Mouse (Mus musculus) v-Abl transformed pro-B cells (cell line): Measurements from ENCODE around the gene Tril.

Source experiments
- in situ Hi-C, 2 experiments: fragments of 400-800 bp; cut with MboI; formaldehyde crosslinking; loops; one replicate each; pipeline ENCODE4 v1.15.1; 2025; ENCODE audit not compliant: unreplicated experiment in 2 of 2

Gene Tril

DNA sequence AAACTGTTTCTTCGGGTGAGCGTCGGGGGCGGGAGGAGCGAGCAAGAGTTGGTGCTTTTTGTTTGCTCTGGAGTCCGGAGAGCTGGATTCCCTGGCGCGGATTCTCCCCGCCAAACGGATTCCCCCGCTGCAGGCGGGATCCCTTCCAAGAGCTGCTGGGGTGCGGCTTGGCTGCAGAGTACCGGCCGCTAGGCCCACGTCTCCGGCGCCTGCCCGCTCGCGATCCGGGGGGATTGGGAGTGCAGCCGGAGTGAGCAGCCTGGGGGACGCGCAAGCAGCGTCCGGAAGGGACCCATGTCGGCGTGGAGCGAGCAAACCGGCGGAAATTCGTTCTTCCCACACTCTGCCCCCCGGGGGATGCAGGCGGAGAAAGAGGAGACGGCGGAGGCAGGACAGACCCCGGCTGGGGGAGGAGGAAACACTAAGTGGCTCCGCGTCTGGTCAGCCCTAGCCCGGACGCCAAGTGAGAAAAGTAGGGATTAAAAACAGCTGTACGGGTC is at the start of gene Tril:
Gene Tril (minus strand): TSS at position 345 of the 500 bp plus-strand sequence.
- in situ Hi-C loops = no loop called here

DNA sequence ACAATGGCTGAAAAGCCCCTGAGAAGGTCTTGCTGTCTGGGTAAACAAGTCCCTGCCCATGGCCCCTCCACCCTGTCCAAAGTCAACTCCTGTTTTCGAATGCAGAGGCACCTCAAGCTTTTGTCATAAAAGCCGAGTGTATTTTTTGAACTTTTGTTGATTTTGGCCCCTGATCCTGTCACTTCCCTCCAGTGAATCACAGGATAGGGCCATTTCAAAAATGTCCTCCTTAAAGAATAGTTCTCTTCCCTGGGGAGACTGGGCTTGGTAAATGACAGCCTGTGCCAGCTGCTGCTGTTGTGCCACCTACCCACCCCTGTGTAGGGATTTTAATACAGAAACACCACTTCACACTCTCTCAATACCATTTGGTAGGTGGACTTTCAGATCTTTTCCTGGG is 42.4 kb upstream of the Tril start:
- in situ Hi-C loops = no loop called here

DNA sequence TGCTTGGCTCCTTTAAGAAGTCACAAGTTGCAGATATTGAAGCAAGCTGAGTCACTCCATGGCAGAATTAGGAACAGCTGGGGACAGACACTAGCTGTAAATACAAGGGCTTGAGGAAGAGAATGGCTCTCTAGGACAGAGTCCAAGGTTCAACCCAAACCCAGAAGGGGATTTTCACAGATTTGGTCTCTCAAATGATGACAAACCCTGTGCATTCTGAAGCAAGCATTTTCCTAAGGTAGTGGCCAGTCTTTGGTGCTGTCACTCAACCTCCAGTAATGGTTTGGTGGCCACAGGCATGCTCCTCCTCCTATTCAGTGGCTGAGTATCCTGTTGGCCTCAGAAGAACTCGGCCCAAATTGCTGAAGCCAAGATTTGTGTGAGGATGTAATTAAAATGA is 38.5 kb upstream of the Tril start:
- in situ Hi-C loops = no loop called here

DNA sequence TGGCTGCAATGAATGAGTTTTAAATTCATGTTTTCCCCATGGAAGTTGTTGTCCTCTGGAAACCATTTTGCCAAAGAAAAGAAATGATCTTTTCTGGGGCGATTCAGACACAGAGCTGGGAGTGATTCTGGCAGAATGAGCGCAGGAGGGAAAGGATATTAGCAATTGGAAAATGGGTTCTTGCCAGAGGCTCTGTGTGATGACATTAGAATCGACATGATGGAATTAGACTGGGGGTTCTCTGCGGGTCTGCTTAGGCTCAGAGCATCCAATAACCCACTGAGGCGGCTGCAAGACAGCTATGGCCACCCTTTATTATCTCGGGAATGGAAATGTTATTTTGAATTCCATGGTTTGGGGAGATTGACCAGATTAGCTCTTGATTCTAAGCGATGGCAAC is 37.2 kb upstream of the Tril start:
- in situ Hi-C loops = no loop called here

DNA sequence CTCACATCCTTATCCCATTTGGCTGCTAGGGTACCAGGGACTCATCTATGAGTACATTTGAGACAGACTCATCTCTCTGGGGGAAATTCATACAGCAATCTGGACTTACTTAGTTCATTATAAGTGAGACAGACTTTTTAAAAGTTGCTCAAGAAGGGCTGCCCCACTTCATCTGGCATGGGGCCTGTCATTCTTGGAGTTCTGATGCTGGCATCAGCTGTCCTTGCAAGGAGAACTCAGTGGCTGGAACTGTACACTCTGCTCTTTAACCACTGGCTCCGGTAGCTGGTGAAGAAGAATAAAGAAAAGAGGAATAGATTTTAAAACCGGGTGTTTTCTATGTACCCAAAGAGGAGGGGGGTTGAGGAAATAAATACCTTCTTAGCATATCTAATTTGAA is 36.1 kb upstream of the Tril start:
- in situ Hi-C loops = no loop called here

DNA sequence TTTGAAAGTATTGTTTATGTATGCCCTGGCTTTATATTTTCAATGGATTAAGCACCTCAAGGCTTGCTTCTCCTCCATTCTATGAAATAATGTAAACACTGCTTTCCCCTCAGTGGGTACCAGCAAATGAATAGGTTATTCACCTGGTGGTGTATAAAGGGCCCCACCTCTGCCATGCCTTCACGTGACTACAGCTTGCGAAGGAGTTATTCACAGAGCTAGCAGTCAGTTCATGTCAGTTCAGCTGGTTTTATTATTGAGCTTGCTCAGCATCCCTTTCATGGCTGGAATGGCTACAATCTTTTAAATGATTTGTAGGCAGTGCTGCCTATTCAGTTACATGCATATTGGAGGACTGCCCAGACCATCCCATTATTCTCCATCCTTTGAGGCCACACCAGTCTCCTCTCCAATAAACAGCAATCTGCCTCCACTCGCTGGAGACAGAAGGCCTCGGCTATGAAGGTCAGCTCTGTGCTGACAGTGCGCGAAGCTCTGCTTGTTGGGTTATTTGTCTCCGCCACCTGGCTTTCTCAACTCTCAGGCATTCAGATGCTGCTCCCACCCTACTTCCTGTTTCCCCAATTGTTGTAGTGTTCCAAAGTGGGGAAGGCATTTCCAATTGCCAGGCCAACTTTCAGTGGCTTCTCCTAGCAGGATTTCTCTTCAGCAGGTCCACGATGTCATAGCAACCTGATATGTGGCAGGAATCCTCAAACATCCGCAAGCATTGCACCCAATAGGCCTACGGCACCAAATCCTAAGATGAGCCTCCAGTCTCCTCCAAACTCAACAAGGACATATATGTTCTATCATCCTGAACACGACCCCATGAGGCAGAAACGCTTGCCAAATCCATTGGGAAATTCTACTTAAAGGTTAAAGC is 34.6 kb upstream of the Tril start:
- in situ Hi-C loops = no loop called here

DNA sequence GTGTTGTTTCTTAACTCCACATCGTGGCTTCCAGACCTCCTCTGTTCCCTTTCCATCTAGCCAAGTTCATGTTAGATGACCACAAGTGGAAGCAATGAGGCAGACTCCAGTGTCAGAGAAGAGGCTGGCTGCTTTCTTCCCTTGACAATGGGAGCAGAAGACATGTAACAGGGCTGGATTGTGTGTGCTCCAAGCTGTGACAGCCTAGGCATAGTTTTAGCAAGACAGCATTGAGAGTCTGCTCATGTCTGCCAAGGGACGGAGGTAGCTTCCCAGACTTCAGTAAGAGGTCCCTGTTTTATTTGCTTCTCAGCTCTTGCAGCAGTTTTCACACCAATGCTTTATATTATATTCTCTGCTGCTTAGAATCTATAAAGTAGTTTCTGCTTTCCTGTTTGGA is 33.6 kb upstream of the Tril start:
- in situ Hi-C loops = no loop called here

DNA sequence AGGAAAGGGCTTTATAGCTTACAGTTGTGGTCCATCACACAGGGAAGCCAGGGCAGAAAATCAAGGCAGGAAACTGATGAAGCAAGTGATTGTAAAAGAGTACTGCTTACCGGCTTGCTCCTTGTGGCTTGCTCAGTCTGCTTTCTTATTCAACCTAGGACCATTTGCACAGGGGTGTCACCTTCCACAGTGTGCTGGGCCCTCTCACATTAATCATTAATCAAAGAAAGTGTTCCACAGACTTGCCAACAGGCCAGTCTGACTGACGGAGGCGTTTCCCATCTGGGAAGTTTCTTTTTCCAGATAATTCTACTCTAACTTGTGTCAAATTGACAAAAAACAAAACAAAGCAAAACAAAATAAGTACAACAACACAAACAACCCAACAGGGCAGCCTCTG is 32.9 kb upstream of the Tril start:
- in situ Hi-C loops = no loop called here

DNA sequence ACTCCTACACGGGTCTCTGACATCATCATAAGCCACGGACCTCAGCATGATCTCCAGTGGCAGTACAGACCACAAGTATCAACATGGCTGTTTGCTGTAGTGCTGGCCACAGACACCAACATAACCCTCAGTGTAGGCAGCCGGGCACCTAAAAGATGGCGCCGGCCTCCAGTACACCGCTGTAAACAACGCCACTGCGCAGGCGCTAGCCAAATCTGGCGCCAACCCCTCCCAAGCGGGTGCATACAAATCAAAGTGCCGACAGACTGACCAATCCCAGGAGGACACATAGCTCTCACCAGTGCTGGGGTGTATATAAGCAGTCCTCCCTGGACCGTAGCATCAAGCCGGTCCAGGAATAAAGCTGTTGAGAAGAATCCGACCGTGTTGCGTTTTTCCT is 24.0 kb upstream of the Tril start:
- in situ Hi-C loops = no loop called here

DNA sequence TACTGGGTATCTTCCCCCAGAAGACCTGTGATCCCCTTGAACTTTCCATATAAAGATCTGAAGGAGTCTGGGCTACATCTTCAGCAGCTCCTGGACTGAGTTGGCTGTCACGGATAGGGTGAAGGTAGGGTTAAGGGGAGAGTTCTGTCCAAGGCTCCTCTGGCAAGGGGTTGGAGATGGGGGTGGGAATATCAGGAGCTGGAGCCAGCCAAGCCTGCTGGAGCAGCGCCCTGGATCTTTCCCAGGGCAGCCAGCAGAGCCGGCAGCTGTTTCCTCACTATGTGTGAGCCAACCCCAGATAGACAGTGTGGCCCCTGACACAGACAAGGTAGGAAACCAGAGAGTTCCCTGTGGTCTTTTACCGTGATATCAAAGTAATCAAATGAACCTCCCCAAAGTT is 4.6 kb upstream of the Tril start:
- in situ Hi-C loops = no loop called here

DNA sequence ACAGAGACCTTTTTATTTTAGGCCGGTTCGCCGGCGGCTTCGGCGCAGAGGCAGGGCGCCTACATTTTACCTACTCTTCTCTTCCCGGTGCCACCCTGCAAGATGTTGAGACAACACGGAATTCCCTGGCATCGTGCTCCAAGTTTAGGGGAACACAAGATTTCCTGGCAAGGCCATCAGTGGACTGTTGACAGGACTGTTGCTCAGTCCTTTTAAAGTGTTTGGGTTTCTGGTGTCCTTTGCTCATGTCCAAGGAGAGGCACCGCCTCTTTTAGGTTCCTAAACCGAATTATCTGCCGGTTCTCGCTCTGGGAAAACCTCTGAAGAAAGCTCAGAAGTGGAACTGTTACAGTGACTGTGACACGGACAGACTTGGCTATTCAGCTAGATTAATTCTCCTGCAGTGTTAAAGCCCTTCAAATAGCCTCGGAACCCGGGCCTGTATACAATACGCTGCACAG is 441 bp upstream of the Tril start:
- in situ Hi-C loops = no loop called here

DNA sequence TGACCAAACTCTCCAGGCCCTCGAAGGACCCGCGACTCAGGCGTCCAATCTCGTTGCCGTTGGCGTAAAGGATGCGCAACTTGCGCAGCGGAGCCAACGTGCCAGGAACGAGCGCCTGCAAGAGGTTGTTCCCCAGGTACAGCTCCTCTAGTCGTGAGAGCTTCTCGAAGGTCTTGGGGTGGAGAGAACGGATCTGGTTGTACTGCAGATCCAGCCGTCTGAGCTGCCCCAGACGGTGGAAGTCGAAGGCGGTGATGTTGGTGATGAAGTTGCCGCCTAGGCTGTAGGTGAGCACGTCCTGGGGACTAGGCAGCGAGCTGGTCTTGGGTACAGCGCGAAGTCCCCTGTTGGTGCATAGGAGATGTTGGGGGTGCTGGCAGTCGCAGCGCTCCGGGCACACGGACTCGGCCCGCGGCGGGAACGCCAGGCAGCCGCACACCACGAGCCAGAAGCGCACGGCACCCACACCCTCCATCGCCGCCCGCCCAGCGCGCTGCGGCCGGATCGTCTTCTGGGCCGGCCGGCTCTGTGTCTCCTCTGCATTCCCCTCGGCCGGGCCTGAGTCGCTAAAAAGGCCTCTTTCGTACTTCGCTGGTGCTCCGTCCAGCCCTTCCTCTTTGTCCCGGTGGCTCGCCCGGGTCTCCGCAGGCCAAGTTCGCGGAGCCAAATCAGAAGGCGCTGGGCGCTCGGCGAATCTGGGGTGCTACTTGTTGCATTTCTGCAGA is 707 bp downstream of the Tril start:
- in situ Hi-C loops = no loop called here

DNA sequence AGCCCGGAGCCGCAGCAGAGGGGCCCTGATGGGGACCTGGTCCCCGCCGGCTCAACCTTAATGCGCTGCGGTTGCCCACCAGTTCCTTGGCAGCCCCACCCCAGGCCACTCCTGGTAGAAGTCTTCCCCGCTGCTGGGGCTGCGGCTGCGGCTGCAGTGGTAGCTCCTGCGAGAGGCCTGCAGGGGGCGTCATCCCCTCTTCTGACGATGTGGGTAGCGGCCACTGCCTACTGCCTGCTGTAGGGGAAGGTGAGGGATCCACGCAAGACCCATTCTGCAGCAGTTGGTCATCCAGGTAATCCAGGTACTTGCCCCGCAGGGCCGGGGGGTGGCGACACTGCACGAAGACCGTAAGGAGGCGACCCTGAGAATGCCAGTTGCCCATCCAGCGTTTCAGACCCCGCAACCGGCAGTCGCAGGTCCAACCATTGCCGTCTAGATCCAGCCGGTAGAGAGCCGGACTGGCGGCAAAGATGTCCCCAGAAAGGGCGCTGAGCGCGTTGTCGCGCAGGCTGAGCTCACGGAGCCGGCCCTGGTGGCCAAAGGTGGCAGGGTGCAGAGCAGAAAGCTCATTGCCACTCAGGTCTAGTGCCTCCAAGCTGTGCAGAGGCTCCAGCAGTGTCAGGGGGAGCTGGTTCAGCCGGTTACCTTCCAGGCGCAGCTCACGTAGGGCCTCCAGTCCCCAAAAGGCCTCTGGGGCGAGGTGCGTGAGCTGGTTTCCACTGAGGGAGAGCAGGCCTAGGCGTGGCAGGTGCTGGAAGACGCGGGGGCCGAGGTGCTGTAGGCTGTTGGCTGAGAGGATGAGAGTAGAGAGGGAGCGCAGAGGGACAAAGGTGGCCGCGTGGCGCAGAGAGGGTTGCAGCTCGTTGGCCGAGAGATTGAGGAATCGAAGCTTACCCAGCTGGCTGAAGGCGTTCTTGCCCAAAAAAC is 1.6 kb downstream of the Tril start:
- in situ Hi-C loops = no loop called here

DNA sequence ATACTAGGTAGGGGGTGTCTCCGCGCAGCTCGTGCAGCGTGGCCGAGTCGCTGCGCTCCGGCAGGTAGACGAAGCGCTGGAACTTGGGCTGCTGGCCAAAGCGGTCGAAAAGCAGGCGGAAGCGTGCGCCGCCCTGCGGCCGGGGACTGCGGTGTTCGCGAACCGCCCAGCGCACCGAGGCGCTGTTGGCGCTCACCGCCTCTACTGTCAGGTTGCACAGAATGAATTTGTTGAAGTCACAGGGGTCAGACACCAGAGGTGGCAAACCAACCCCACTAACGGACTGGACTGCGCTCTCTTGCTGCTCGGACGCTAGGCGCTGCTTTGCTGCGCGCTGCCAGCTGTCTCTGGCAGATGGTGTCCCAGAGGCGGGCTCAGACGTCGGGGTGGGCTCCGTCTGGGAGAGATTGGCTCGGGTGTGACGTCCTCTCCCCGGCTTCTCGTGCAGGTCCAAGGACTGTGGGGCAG is 2.3 kb downstream of the Tril start:
- in situ Hi-C loops = no loop called here

DNA sequence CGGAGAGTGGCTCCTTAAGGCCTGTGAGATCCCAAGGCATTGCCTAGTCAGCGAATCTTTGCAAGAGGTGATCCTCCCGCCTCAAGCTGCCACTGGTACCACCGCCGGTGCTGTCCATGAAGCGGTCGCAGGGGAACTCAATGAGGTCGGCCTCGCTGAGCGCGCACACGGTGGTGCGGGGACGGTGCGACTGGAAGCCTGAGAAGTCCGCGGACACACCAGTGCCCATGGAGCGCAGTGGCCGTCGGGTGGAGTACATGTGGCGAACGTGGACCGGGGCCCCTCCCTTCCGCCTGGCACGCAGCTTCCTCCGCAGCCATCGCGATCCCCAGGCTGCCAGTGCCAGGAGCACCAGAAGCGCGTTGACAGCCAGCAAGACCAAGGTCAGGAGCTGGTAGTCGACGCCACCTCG is 2.9 kb downstream of the Tril start:
- in situ Hi-C loops = no loop called here

DNA sequence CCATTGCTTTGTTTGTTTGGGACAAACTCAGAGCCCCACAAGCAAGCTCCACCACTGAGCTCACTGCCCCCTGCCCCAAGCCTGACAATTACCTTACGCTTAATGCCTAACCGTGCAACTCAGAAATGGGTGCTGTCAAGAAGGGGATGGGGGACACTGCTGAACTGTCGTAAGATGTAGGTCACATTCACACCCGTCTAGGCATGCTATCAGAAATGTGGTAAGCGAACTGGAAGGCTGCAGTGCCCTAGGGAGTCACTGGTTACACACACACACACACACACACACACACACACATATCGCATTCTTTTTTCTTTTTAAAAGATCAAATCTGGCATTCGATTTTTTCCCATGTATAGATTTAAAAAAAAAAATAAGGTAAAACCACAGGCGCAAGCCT is 4.0 kb downstream of the Tril start:
- in situ Hi-C loops = no loop called here

DNA sequence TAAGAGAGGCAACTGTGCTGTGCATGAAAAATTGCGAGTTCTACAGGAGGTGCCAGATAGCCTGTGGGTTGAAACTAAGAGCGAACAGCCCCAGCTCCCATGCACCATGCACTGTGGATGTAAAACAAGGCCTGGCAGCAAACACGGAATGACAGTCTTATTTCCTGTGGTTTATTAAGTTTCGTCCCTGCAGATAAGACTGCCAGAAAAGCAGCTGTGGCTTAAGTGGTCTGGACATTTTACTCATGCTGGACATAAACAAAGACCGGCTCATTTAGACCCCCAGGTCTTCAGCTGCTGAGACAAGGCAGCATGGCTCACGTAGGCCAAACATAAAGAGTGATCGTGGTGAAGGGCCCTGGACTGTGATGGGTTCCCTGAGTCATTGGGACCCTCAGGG is 4.9 kb downstream of the Tril start:
- in situ Hi-C loops = no loop called here

DNA sequence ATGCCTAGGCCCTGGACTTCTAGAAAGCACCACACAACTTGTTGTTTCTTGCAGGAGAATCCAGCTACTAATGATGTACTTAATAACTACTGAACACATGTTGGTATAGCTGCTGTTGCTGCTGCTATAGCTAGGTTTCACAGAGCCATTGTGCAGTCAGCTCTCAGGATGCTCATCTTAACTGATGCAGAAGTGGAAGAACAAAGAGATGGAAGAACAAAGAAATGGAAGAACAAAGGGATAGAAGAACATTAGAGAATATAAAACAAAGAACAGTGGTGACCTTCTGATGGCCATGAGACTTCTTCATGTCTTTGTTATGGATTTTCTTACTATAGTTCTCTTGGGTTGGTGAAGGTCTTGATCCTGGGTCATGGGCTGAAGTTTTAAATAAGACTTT is 6.4 kb downstream of the Tril start:
- in situ Hi-C loops = no loop called here

DNA sequence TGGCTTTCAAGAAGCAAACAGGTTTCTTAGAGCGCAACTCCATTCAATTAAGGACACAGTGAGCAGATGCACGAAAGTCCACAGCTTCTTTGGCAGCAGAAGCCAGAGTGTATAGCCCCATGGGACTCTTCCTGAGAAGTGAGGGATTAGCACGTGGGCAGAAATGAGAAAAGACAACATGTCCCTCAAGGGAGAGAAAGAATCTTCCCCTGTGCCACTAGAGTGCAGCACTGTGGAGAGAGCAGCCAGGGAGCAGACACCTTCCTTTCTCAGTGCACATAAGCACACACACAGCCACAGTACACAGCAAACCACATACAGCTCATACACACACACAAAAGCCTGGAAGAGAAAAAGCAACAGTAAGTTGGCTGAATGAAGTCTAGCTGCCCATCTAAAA is 8.4 kb downstream of the Tril start:
- in situ Hi-C loops = no loop called here

DNA sequence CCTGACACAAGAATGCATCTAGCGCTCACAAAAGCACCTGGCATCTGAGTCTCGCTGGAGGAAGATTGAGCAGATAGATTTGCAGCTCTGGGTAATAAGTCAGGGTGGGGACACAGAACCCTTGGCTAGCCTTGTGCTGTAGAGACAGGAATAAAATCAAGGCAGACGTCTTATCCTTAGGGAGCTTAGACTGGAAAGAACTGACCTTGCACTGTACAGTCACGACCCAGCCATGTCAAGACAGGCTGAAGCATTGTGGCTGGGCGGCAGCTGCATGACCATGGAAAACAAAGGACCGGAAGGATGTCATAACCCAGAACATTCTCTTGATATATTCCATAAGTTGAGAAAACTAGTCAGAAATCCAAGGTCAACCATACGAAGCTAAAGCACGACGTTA is 11.8 kb downstream of the Tril start:
- in situ Hi-C loops = no loop called here

DNA sequence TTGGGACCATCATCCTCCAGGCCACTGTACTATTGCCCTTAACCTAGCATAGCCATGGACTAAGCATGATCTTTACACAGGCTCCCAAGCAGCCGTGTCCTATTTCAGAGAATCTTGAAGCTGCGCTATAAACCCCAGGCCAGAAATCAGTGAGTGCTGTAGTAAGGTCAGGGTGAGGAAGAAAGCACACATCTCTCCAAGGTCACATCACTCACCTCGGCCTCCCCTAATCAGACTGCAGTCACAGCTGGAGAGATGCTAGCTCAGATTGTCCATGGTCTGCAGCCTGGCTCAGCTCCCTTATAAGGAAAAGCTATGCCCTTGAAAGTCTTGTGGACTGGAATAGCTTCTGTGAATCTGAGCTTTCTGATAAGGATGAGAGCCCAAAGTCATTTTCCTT is 13.4 kb downstream of the Tril start:
- in situ Hi-C loops = no loop called here
